8 mouse cellular contexts compared by ENCODE assay signal in genomic region chr19:46504085-46504552, GRCm38 (mm10). TPM values are rescaled to one million over a fixed set of nuclear protein-coding genes. Genes with fewer than 3 reads are reported as not detected.
DNase-seq lines count a peak whose midpoint lies in the region; ATAC-seq and TF ChIP-seq lines count a peak whose summit lies in the region.

No protein-coding gene starts in this region.

- peak overlapping the region; percentile 98 for H3K9ac ChIP-seq in lung, embryonic 15.5 days

- peak; percentile 5 for ATAC-seq in lung, embryonic 15.5 days (ENCODE audit: borderline replicate concordance, extremely low read depth, low FRiP score, low TSS enrichment)

- H3K4me2 ChIP-seq in lung, embryonic 15.5 days: peak overlapping the region; percentile 79

- no peak for TF ChIP-seq POLR2A in cortical plate, adult 2 months (IDR thresholded peaks at IDR 0.05; ENCODE audit: extremely low read depth, insufficient read depth, low read length)
- no peak for TF ChIP-seq POLR2A in small intestine, adult 2 months (IDR thresholded peaks at IDR 0.05; ENCODE audit: low read depth, low read length)

- H3K36me3 ChIP-seq in heart, embryonic 10.5 days: peaks cover 45% of the 10 kb centered on the region
- peaks cover 15% of the 10 kb centered on the region for H3K36me3 ChIP-seq in lung, embryonic 15.5 days
- H3K36me3 ChIP-seq in small intestine, adult 2 months (ENCODE audit: control insufficient read depth, insufficient read depth, low read length): peaks cover 13% of the 10 kb centered on the region

- H3K27me3 ChIP-seq in heart, embryonic 10.5 days (ENCODE audit: insufficient read depth, poor library complexity, severe bottlenecking): no peaks in the 10 kb centered on the region
- H3K27me3 ChIP-seq in lung, embryonic 15.5 days: no peaks in the 10 kb centered on the region
- no peaks in the 10 kb centered on the region for H3K27me3 ChIP-seq in small intestine, adult 2 months (ENCODE audit: control insufficient read depth, insufficient read depth, low read length)

- H3K4me3 ChIP-seq in cortical plate, adult 2 months (ENCODE audit: insufficient read depth, low read length): peak overlapping the region; percentile 84
- peak overlapping the region; percentile 94 for H3K4me3 ChIP-seq in heart, embryonic 10.5 days
- H3K4me3 ChIP-seq in lung, embryonic 15.5 days: peak overlapping the region; percentile 92
- peak overlapping the region; percentile 73 for H3K4me3 ChIP-seq in small intestine, adult 2 months (ENCODE audit: low read depth, low read length)

- H3K27ac ChIP-seq in cortical plate, adult 2 months (ENCODE audit: insufficient read depth, low read length): peak overlapping the region; percentile 100
- H3K27ac ChIP-seq in heart, embryonic 10.5 days: peak overlapping the region; percentile 99
- H3K27ac ChIP-seq in lung, embryonic 15.5 days: peak overlapping the region; percentile 100
- H3K27ac ChIP-seq in small intestine, adult 2 months (ENCODE audit: insufficient read depth, low read depth, low read length): peak overlapping the region; percentile 99

- WGBS in heart, embryonic 10.5 days: 3% methylated on average over 4 of the region's 4 CpGs
- 3% methylated on average over 4 of the region's 4 CpGs for WGBS in lung, embryonic 15.5 days
- WGBS in small intestine, adult 2 months: 0% methylated on average over 4 of the region's 4 CpGs

- H3K4me1 ChIP-seq in cortical plate, adult 2 months (ENCODE audit: control insufficient read depth, insufficient read depth, low read length): peaks cover 21% of the 10 kb centered on the region
- peaks cover 67% of the 10 kb centered on the region for H3K4me1 ChIP-seq in heart, embryonic 10.5 days
- peaks cover 52% of the 10 kb centered on the region for H3K4me1 ChIP-seq in lung, embryonic 15.5 days
- H3K4me1 ChIP-seq in small intestine, adult 2 months (ENCODE audit: control insufficient read depth, insufficient read depth, insufficient read length, low read length): peaks cover 37% of the 10 kb centered on the region

- DNase-seq in right cerebral cortex, adult 2 months (ENCODE audit: low spot score in 2 of 2): peak; percentile 44 to 60
- DNase-seq in right cerebral cortex, postnatal 4 days: no peak
- no peak for DNase-seq in heart, embryonic 10.5 days (ENCODE audit: low spot score)
- peak; percentile 58 to 70 for DNase-seq in kidney, adult 8-10 months
- no peak for DNase-seq in retina, embryonic 14.5 days (ENCODE audit: low spot score)

- H3K9me3 ChIP-seq in heart, embryonic 10.5 days: no peaks in the 10 kb centered on the region
- H3K9me3 ChIP-seq in lung, embryonic 15.5 days: no peaks in the 10 kb centered on the region

- 0 out of 2 replicates have a peak, but pooled peaks have one; percentile 1 for TF ChIP-seq CTCF in cortical plate, adult 2 months (IDR thresholded peaks at IDR 0.05; ENCODE audit: extremely low read depth, insufficient read depth, low read length)
- TF ChIP-seq CTCF in small intestine, adult 2 months (IDR thresholded peaks at IDR 0.05; ENCODE audit: extremely low read depth, insufficient read length, insufficient replicate concordance, low read depth, low read length): peak; percentile 47; the same call in 1 of the 2 replicates

RNA-seq across cellular contexts. Expression of gene Trim8, which starts 2.6 kb away (rescaled TPM):
- 44.7 and 47.1 TPM in 2 replicates for polyA plus RNA-seq in cortical plate, adult 2 months (2012; rRNA removed)
- 17.6 and 22.0 TPM in 2 replicates for polyA plus RNA-seq in heart, embryonic 10.5 days (2016; fragmentation: Nextera tagmentation; extraction: Ambion mirVana)
- 22.2 and 27.8 TPM in 2 replicates for polyA plus RNA-seq in lung, embryonic 15.5 days (2015; fragmentation: Nextera tagmentation; extraction: Ambion mirVana)
- 42.3 and 54.8 TPM in 2 replicates for polyA plus RNA-seq in small intestine, adult 2 months (2012; rRNA removed)

Comparison
In these comparisons a context has a peak if more than half of its experiments do, and no peak if none do; other contexts are left out.
1. DNase-seq: peak in right cerebral cortex, adult 2 months (2 of 2) and kidney, adult 8-10 months (2 of 2); none in right cerebral cortex, postnatal 4 days (single experiment), heart, embryonic 10.5 days (single experiment) and retina, embryonic 14.5 days (single experiment).
2. Peak in every context shown above with its lines, with median percentiles within 50 percentile points of each other: H3K27ac ChIP-seq and H3K4me3 ChIP-seq.